ENCODE assay signal across 8 mouse cellular contexts in genomic region chr17:26979426-26979825, GRCm38 (mm10).
"Had no signal": no experiment of that assay in that cellular context is flagged by ENCODE, and none has a peak within 500 bp of the region (broad histone marks: within the 10 kb centered on the region; RNA-seq: fewer than 3 reads in every experiment).

No protein-coding gene starts in this region.

- DNase-seq: kidney, adult 18-20 months; kidney, postnatal 14 days; lung, adult 2 months; right cerebral cortex, postnatal 25 days; thymus, postnatal 14 days had no signal

- ATAC-seq: intestine, embryonic 15.5 days; lung, postnatal 0 days; midbrain, embryonic 15.5 days had no signal
